Mouse (Mus musculus) brain, embryonic 18.5 days (tissue): ENCODE data around the gene Irf2.
A peak's percentile ranks its signal among the peaks of the same experiment; 100 is the strongest.
"Not testable (repeated sequence)": the region's sequence is repeated elsewhere in the genome, so short reads cannot be mapped to it uniquely, and the experiment has no call there.

Source experiments
- DNase-seq: peaks from one replicate; pipeline ENCODE4 v3.0.0-alpha.2; 2012; ENCODE audit warnings: low read depth, low spot score

Gene Irf2

GRCm38 (mm10) chr8:46726383-46726782, 13.1 kb upstream of the Irf2 start:
- DNase-seq = no peak

GRCm38 (mm10) chr8:46729671-46730070, 9.9 kb upstream of the Irf2 start:
- DNase-seq = not testable (repeated sequence)

GRCm38 (mm10) chr8:46732381-46732915, 7.1 kb upstream of the Irf2 start:
- no peak for DNase-seq

GRCm38 (mm10) chr8:46733603-46734002, 5.9 kb upstream of the Irf2 start:
- no peak for DNase-seq

GRCm38 (mm10) chr8:46735505-46735904, 4.0 kb upstream of the Irf2 start:
- DNase-seq = no peak

- DNase-seq = no peak
These were observed 3.3 kb upstream of the Irf2 start for GRCm38 (mm10) chr8:46736260-46736659.

GRCm38 (mm10) chr8:46737421-46737820, 2.1 kb upstream of the Irf2 start:
- DNase-seq = no peak

- no peak for DNase-seq
These were observed 1.6 kb upstream of the Irf2 start for GRCm38 (mm10) chr8:46737907-46738306.

GRCm38 (mm10) chr8:46738601-46739000, 931 bp upstream of the Irf2 start:
- no peak for DNase-seq

- DNase-seq = no peak
These were observed 502 bp downstream of the Irf2 start for GRCm38 (mm10) chr8:46739956-46740512.

GRCm38 (mm10) chr8:46740513-46741280, 1.2 kb downstream of the Irf2 start:
- peak; percentile 12 for DNase-seq

GRCm38 (mm10) chr8:46741281-46741791, 1.8 kb downstream of the Irf2 start:
- DNase-seq = peak; percentile 20

- no peak for DNase-seq
These were observed 2.6 kb downstream of the Irf2 start for GRCm38 (mm10) chr8:46741991-46742690.

- DNase-seq = no peak
These were observed 3.2 kb downstream of the Irf2 start for GRCm38 (mm10) chr8:46742691-46743082.

- DNase-seq = no peak
These were observed 5.9 kb downstream of the Irf2 start for GRCm38 (mm10) chr8:46745464-46745863.

GRCm38 (mm10) chr8:46747311-46747980, 7.9 kb downstream of the Irf2 start:
- DNase-seq = no peak

- no peak for DNase-seq
These were observed 10.5 kb downstream of the Irf2 start for GRCm38 (mm10) chr8:46750000-46750399.

- no peak for DNase-seq
These were observed 11.0 kb downstream of the Irf2 start for GRCm38 (mm10) chr8:46750566-46750965.

- DNase-seq = no peak
These were observed 11.6 kb downstream of the Irf2 start for GRCm38 (mm10) chr8:46751151-46751550.

GRCm38 (mm10) chr8:46752986-46753385, 13.5 kb downstream of the Irf2 start:
- no peak for DNase-seq

- DNase-seq = no peak
These were observed 14.8 kb downstream of the Irf2 start for GRCm38 (mm10) chr8:46754355-46754754.
